Mouse (Mus musculus): Measurements from ENCODE around the gene Slc43a1. TPM values are rescaled to one million over a fixed set of nuclear protein-coding genes. Genes with fewer than 3 reads are reported as not detected.
"Not testable (repeated sequence)": the region's sequence is repeated elsewhere in the genome, so short reads cannot be mapped to it uniquely, and the experiment has no call there.

Gene Slc43a1
- total and polyA plus RNA-seq, 2 experiments from 2014 or later = 2.8 to 3.9 TPM

DNA sequence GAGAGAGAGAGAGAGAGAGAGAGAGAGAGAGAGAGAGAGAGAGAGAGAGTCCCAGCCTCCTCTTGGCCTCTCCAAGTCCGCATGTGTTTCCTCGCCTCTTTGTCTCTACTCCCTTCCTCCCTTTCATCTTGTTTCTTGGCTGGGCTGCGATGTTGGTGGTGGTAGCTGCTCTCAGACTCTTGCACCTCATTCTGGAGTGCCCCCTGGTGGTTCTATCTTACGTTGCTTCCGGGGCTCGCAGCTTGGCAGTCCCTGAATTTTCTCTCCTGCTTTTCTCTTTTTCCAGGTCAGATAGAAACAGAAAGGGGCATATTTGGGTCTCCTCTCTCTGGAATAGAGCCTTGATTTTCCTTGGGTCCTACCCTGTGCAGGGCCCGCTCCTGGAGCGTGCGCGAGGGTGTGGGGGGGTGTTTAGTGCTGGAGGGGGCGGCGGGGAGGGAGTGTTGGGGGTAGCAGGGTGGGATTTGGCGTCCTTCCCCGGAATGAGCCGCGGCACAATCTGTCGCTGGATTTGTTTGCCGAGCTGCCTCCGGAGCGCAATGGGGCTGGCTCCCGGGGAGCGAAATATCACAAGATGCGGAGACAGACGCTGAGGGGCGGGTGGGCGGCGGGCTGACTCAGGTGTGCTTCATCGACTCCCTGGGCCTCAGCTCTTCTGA lies 50.1 kb downstream of the Slc43a1 start:
- no peak overlapping the region for H3K27ac ChIP-seq (ENCODE audit: low read depth)
- peaks cover 65% of the 10 kb centered on the region for H3K27me3 ChIP-seq (ENCODE audit: control insufficient read depth, insufficient read depth, low read length)
- no peak overlapping the region for H3K9ac ChIP-seq (replicated peaks; ENCODE audit: low read depth, low read length)
- WGBS = 2% methylated on average over 26 of the region's 28 CpGs
- H3K4me1 ChIP-seq (ENCODE audit: control insufficient read depth, insufficient read depth) = peaks cover 20% of the 10 kb centered on the region; the same call in 1 of the 2 replicates
- H3K4me3 ChIP-seq (ENCODE audit: low read depth, low read length) = peak overlapping the region; percentile 38
- no peaks in the 10 kb centered on the region for H3K9me3 ChIP-seq (replicated peaks; ENCODE audit: control insufficient read depth, low read length)
- H3K36me3 ChIP-seq (replicated peaks; ENCODE audit: control insufficient read depth, insufficient read depth, low read length) = no peaks in the 10 kb centered on the region
- DNase-seq (ENCODE audit: low spot score) = peak; percentile 45
- H3K4me2 ChIP-seq (ENCODE audit: low read depth, low read length) = peak overlapping the region; percentile 73
- ATAC-seq (ENCODE audit: insufficient read depth, low read depth) = no peak
- TF ChIP-seq EP300 (IDR thresholded peaks at IDR 0.05; ENCODE audit: low read depth) (no peak), CTCF (IDR thresholded peaks at IDR 0.05; ENCODE audit: low read depth) (peak; percentile 58)

DNA sequence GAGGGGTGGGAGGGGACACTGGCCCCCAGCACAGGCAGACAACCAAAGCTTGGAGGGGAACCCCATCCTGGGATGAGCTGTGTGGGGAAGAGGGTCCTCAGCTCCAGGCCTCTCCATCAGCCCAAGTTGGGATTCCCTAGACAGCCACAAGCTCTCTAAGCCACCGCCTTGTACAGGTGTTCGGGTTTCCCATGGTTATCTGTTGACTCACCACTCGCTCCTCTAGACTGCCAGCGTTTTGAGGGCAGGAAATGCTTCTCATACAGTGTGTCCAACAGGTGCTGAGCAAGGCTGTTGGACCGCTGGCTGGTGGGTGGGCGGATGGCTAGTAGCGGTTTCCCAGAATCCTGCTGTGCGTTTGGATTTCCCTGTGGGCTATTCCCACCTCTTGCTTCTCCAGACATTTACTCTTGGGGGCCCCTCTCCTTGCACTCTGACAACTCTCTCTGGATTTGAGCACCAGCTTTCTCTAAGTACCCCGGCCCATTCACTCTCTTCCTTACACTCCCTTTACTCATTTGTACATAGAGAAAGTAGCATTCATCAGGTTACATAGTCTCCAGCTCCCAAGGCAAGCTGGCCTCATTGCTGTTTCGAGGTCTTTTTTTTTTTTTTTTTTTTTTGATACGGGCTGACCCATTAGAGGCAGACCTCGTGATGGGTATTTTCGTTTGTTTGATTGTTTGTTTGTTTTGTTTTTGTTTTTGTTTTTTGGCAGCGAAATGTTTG lies 50.8 kb downstream of the Slc43a1 start:
- H3K27me3 ChIP-seq (ENCODE audit: control insufficient read depth, insufficient read depth, low read length) = peaks cover 61% of the 10 kb centered on the region
- H3K9me3 ChIP-seq (replicated peaks; ENCODE audit: control insufficient read depth, low read length) = no peaks in the 10 kb centered on the region
- no peak overlapping the region for H3K9ac ChIP-seq (replicated peaks; ENCODE audit: low read depth, low read length)
- H3K36me3 ChIP-seq (replicated peaks; ENCODE audit: control insufficient read depth, insufficient read depth, low read length) = no peaks in the 10 kb centered on the region
- ATAC-seq (ENCODE audit: insufficient read depth, low read depth) = no peak
- peak overlapping the region; percentile 38 for H3K4me3 ChIP-seq (ENCODE audit: low read depth, low read length)
- H3K4me2 ChIP-seq (ENCODE audit: low read depth, low read length) = peak overlapping the region; percentile 73
- no peak overlapping the region for H3K27ac ChIP-seq (ENCODE audit: low read depth)
- DNase-seq (ENCODE audit: low spot score) = no peak
- TF ChIP-seq EP300 (IDR thresholded peaks at IDR 0.05; ENCODE audit: low read depth) = no peak
- TF ChIP-seq CTCF (IDR thresholded peaks at IDR 0.05; ENCODE audit: low read depth) = no peak
- WGBS = 12% methylated on average over 14 of the region's 14 CpGs
- peaks cover 20% of the 10 kb centered on the region; the same call in 1 of the 2 replicates for H3K4me1 ChIP-seq (ENCODE audit: control insufficient read depth, insufficient read depth)

DNA sequence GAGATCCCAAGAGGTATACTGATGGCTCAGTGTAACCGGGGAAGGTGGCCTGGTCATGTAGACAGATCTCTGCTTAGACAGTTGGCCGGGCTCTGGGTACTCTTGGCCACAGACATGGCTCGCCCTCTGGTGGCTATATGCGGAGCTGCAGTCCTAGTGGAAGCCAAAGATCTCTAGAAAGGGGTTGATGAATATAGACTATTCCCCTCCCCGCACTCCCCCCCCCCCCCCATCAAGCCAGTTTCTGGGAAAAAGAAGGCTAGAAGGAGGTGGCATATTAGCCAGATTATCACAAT lies 51.3 kb downstream of the Slc43a1 start:
- DNase-seq (ENCODE audit: low spot score) (peak; percentile 63), ATAC-seq (ENCODE audit: insufficient read depth, low read depth) (peak; percentile 42; the same call in 1 of the 2 replicates)
- WGBS = 1% methylated on average over 5 of the region's 5 CpGs
- Histone ChIP-seq H3K4me2 (ENCODE audit: low read depth, low read length) (no peak overlapping the region), H3K4me1 (ENCODE audit: control insufficient read depth, insufficient read depth) (peaks cover 20% of the 10 kb centered on the region; the same call in 1 of the 2 replicates), H3K27me3 (ENCODE audit: control insufficient read depth, insufficient read depth, low read length) (peaks cover 56% of the 10 kb centered on the region), H3K27ac (ENCODE audit: low read depth) (no peak overlapping the region), H3K4me3 (ENCODE audit: low read depth, low read length) (no peak overlapping the region), H3K9ac (replicated peaks; ENCODE audit: low read depth, low read length) (no peak overlapping the region), H3K36me3 (replicated peaks; ENCODE audit: control insufficient read depth, insufficient read depth, low read length) (no peaks in the 10 kb centered on the region), H3K9me3 (replicated peaks; ENCODE audit: control insufficient read depth, low read length) (no peaks in the 10 kb centered on the region)
- TF ChIP-seq EP300 (IDR thresholded peaks at IDR 0.05; ENCODE audit: low read depth) (no peak), CTCF (IDR thresholded peaks at IDR 0.05; ENCODE audit: low read depth) (peak; percentile 83)

DNA sequence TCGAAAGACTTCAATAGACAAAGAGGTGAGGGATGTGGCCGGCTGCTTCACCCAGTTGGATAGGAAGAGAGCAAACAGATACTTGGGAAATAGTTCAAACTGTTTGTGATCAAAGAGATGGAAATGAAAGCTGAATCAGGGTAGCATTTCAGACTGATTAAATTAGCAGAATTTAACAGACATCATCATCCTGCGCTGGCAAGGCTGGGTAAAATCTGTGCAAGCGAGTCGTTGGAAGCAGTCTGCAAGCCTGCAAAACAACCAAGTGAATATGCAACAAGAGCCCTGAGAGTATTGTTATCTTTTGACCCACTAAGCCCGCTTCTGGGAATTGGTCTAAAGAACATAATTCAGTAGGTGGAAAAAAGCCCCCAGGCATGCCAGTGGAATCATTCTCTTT lies 54.7 kb downstream of the Slc43a1 start:
- Histone ChIP-seq H3K36me3 (replicated peaks; ENCODE audit: control insufficient read depth, insufficient read depth, low read length) (no peaks in the 10 kb centered on the region), H3K4me3 (ENCODE audit: low read depth, low read length) (no peak overlapping the region), H3K27ac (ENCODE audit: low read depth) (no peak overlapping the region), H3K27me3 (ENCODE audit: control insufficient read depth, insufficient read depth, low read length) (peaks cover 22% of the 10 kb centered on the region), H3K4me2 (ENCODE audit: low read depth, low read length) (no peak overlapping the region), H3K9me3 (replicated peaks; ENCODE audit: control insufficient read depth, low read length) (no peaks in the 10 kb centered on the region), H3K9ac (replicated peaks; ENCODE audit: low read depth, low read length) (no peak overlapping the region), H3K4me1 (ENCODE audit: control insufficient read depth, insufficient read depth) (peaks cover 8% of the 10 kb centered on the region; the same call in 1 of the 2 replicates)
- no peak for TF ChIP-seq CTCF (IDR thresholded peaks at IDR 0.05; ENCODE audit: low read depth)
- TF ChIP-seq EP300 (IDR thresholded peaks at IDR 0.05; ENCODE audit: low read depth) = no peak
- ATAC-seq (ENCODE audit: insufficient read depth, low read depth) (no peak), DNase-seq (ENCODE audit: low spot score) (no peak)
- WGBS = 50% methylated on average over 6 of the region's 6 CpGs

DNA sequence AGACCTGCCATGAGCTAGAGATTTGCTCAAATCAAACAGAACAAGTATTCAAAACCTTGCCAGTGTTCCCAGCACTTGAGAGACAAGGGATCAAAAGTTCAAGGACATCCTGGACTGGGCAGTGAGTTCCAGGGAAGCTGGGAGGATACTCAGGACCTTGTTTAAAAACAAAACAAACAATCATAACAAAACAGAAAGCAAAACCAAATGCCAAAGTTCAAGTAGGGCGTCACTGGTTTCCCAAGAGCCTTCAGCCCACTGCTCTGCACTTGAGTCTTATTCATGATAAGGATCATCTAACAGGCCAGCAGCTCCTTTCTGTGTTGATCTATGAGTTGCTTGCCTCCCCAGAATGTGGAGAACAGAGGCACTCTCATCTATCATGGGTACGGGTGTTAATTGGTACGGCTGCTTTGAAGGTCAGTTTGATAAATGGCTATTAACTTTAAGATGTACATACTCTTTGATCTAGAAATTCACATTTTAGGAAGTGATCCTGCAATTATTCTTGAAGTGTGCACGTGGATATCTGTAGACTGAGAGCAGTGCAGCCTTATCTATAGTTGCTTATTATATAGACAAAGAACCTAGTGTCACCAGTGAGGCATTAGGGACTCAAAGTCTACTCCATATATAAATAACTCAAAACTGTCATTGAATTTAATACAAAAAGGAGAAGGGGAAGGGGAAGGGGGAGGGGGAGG lies 57.0 kb downstream of the Slc43a1 start:
- no peaks in the 10 kb centered on the region for H3K9me3 ChIP-seq (replicated peaks; ENCODE audit: control insufficient read depth, low read length)
- H3K27ac ChIP-seq (ENCODE audit: low read depth) = no peak overlapping the region
- DNase-seq (ENCODE audit: low spot score) (no peak), ATAC-seq (ENCODE audit: insufficient read depth, low read depth) (no peak)
- H3K36me3 ChIP-seq (replicated peaks; ENCODE audit: control insufficient read depth, insufficient read depth, low read length) = no peaks in the 10 kb centered on the region
- H3K27me3 ChIP-seq (ENCODE audit: control insufficient read depth, insufficient read depth, low read length) = peaks cover 10% of the 10 kb centered on the region; the same call in 1 of the 2 replicates
- no peak overlapping the region for H3K4me3 ChIP-seq (ENCODE audit: low read depth, low read length)
- no peak overlapping the region for H3K4me2 ChIP-seq (ENCODE audit: low read depth, low read length)
- TF ChIP-seq CTCF (IDR thresholded peaks at IDR 0.05; ENCODE audit: low read depth) (no peak), EP300 (IDR thresholded peaks at IDR 0.05; ENCODE audit: low read depth) (no peak)
- 55% methylated on average over 4 of the region's 4 CpGs for WGBS
- no peak overlapping the region for H3K9ac ChIP-seq (replicated peaks; ENCODE audit: low read depth, low read length)
- no peaks in the 10 kb centered on the region for H3K4me1 ChIP-seq (ENCODE audit: control insufficient read depth, insufficient read depth)

DNA sequence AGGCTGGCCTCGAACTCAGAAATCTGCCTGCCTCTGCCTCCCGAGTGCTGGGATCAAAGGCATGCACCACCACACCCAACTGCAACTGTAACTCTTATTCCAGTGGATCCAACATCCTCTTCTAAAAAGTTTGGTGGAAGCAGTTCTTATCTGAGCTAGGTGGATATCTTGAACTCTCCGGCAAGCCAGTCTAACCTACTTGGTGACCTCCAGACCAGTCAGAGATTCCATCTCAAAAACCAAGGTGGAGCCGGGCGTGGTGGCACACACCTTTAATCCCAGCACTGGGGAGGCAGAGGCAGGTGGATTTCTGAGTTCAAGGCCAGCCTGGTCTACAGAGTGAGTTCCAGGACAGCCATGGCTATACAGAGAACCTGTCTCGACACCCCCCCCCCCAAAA lies 58.0 kb downstream of the Slc43a1 start:
- H3K9me3 ChIP-seq (replicated peaks; ENCODE audit: control insufficient read depth, low read length); DNase-seq (ENCODE audit: low spot score); ATAC-seq (ENCODE audit: insufficient read depth, low read depth); H3K4me2 ChIP-seq (ENCODE audit: low read depth, low read length); H3K9ac ChIP-seq (replicated peaks; ENCODE audit: low read depth, low read length); H3K4me3 ChIP-seq (ENCODE audit: low read depth, low read length); H3K36me3 ChIP-seq (replicated peaks; ENCODE audit: control insufficient read depth, insufficient read depth, low read length); H3K27ac ChIP-seq (ENCODE audit: low read depth); H3K4me1 ChIP-seq (ENCODE audit: control insufficient read depth, insufficient read depth): not testable (repeated sequence)
- peaks cover 10% of the 10 kb centered on the region; the same call in 1 of the 2 replicates for H3K27me3 ChIP-seq (ENCODE audit: control insufficient read depth, insufficient read depth, low read length)
- whole genome bisulfite sequencing = 77% methylated on average over 6 of the region's 6 CpGs

Data from heart, postnatal 0 days (tissue).